Mouse (Mus musculus): ENCODE results near the gene Klrk1.
"Not testable (repeated sequence)": the region's sequence is repeated elsewhere in the genome, so short reads cannot be mapped to it uniquely, and the experiment has no call there.

Klrk1 gene

GRCm38 (mm10) chr6:129623735-129624134 is at the start of gene Klrk1:
Gene Klrk1 (minus strand): TSS chr6:129623864.
- DNase-seq (ENCODE audit: extremely low spot score) = no peak

DNA sequence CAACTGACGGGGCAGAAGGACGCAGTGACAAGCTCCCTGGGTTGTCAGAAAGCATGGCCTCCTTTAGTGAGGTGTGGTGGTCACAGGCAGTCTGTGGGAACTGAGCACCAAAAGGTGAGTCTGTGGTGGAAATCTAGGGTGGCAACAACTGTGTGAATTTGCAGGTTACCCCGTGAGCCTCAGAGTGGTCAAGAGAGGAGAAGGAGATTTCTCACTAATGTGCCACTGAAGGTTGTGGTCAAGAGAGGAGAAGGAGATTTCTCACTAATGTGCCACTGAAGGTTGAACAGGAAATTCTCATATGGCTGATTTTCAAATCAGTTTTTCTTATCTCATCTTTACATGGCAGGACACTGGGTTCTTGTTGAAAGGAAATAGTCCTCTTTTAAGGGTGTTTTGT is 37.6 kb upstream of the Klrk1 start:
- DNase-seq (ENCODE audit: extremely low spot score) = not testable (repeated sequence)

GRCm38 (mm10) chr6:129660589-129660988 is 36.9 kb upstream of the Klrk1 start, which contains the start of gene Klrc2:
Gene Klrc2 (minus strand): TSS chr6:129660689.
- not testable (repeated sequence) for DNase-seq (ENCODE audit: extremely low spot score)

- not testable (repeated sequence) for DNase-seq (ENCODE audit: extremely low spot score)
Observed at GRCm38 (mm10) chr6:129644054-129644453, 20.4 kb upstream of the Klrk1 start.

DNA sequence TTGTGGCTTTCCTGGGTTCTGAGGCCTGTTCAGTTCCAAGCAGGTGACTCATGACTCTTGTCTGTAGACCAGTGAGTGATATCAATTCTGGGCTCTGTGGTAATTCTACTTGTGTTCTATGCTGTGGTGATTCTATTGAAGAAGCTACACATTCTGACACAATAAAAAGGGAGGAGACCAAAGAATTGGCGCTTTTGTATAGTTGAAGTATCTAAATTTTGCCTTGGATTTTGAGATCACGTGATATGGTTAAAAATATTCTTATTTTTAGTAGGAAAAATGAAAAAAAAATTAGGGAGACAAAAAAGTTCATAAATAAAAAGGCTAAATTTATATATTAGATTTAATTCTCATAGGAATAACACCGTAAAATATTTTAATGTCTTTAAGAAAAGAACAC is 19.6 kb upstream of the Klrk1 start, which contains the start of gene Klrc3:
Gene Klrc3 (minus strand): TSS at position 101 of the 400 bp plus-strand sequence.
- DNase-seq (ENCODE audit: extremely low spot score) = not testable (repeated sequence)

DNA sequence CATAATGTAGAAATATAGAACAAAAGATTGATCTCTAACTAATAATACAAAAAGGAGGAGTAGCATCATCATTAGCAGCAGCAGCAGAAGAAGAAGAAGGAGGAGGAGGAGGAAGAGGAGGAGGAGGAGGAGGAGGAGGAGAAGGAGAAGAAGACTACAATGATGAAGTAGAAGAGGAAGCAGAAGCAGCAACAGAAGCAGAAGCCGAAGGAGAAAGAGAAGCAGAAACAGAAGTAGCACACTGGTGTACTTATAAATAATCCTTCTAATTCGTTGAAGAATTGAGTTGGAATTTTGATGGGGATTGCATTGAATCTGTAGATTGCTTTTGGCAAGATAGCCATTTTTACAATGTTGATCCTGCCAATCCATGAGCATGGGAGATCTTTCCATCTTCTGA is 7.4 kb upstream of the Klrk1 start:
- not testable (repeated sequence) for DNase-seq (ENCODE audit: extremely low spot score)

DNA sequence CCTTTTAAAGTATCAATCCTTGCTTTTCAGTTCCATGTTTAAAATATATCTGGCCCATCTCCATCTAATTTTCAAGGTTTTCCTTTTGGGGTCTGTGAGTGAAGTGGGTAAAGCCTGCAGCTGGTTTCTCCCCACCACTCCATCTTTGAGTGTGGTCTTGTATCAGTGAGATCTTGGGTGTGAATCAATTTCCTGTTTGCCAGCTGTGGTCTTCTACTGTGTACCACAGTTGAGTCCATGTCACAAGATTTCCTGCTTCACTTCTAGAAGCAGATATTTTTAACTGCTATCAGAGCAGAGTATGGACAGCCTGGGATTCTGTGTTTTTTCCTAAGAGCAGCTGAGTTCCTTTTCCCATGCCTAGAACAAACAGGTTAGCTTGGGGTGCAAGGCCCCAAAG is 15.3 kb downstream of the Klrk1 start:
- no peak for DNase-seq (ENCODE audit: extremely low spot score)

DNA sequence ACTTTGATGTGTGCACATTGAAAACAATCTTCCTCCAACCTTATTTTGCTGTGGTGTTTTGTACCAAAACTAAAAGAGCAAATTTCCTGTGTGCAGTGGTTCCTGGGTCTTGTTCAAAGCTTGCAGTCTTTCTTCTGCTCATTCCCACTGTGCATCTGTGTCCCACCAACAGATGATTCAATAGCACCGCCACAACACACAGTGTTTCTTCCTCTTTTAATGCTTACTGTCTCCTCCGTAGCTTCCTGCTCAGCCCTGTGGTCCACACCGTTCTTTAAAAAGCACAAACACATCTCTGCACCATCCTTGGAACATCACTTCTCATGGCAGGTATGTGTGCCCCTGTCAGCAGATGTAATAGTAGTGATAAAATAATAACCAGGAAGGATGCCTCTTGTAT is 32.2 kb downstream of the Klrk1 start, which contains the start of gene Klrd1:
Gene Klrd1 (plus strand): TSS at position 275 of the 400 bp plus-strand sequence.
- DNase-seq (ENCODE audit: extremely low spot score) = no peak

DNA sequence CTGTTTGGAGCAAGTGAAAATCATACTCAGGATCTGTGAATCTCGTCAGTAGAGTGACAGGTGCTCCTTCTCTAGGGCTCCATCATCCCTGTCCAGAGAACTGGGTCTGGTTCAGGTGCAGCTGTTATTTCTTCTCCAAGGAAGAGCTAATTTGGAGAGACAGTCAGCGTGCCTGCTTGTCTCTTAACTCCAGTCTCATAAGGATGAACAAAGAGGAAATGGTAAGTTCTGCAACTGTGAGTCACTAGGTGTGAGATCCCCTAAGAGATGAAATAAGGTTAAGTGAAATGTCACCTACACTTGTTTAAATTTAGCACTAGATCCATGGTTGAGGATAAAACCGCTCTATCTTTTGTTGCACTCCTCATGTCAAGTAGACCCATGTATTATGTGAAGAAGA is 40.6 kb downstream of the Klrk1 start:
- no peak for DNase-seq (ENCODE audit: extremely low spot score)

- no peak for DNase-seq (ENCODE audit: extremely low spot score)
Observed at GRCm38 (mm10) chr6:129581896-129582295, 41.8 kb downstream of the Klrk1 start.

DNA sequence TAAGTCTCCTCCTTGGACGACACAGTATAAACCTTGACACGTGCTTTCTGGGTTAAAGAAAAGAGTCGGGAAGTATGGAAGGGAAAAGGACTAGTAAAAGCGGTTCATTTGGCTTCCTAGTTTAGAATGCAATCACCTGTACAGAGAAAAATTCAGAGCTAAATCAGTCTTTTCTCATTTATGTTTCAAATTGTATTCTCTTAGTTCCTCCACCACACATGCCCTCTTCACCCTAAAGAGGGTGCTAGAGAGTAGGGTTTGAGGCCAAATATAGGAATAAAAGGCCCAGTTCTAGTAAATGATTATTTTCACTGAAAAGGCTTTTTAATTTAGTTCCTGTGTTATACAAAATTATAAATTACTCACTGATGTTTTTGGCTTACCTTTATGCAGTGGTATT is 42.4 kb downstream of the Klrk1 start:
- DNase-seq (ENCODE audit: extremely low spot score) = no peak

GRCm38 (mm10) chr6:129577605-129578004 is 46.1 kb downstream of the Klrk1 start, which contains the start of gene Klre1:
Gene Klre1 (plus strand): TSS chr6:129577905.
- DNase-seq (ENCODE audit: extremely low spot score) = no peak

- no peak for DNase-seq (ENCODE audit: extremely low spot score)
Observed at GRCm38 (mm10) chr6:129575315-129575714, 48.3 kb downstream of the Klrk1 start.

DNA sequence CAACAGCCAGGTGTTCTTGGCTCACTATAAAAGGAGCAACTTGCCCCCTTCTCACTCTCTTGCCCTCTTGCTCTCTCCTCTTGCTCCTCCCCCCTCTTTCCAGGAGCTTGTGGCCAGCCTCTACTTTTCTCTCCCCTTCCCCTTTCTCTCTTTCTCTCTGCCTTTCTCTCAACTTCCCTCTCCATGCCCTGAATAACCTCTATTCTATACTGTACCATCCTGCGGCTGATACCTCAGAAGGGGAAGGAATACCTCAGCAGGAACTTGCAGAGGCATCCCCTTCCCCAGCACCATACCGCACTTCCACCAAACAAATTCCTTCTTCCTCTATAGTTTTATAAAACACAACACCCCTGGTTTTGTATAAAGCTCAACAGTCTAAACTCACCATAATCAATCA is 58.4 kb downstream of the Klrk1 start:
- no peak for DNase-seq (ENCODE audit: extremely low spot score)

All from embryo, embryonic 9.5 days (tissue).